Mouse (Mus musculus) T-cell, adult 2 months (primary cell): ENCODE measurements around the gene 2810004N23Rik.

ENCODE experiments used
- DNase-seq: peaks from one replicate; pipeline ENCODE4 v3.0.0; 2022; ENCODE audit warnings: low spot score

The 2810004N23Rik gene

GRCm38 (mm10) chr8:124820125-124820524 lies 42.8 kb downstream of the 2810004N23Rik start:
- no peak for DNase-seq

- DNase-seq: no peak
Measured at GRCm38 (mm10) chr8:124819612-124820115, 43.3 kb downstream of the 2810004N23Rik start.

- no peak for DNase-seq
Measured at GRCm38 (mm10) chr8:124817361-124817760, 45.6 kb downstream of the 2810004N23Rik start.

GRCm38 (mm10) chr8:124816866-124817265 lies 46.1 kb downstream of the 2810004N23Rik start:
- no peak for DNase-seq

GRCm38 (mm10) chr8:124815870-124816269 lies 47.0 kb downstream of the 2810004N23Rik start:
- DNase-seq: no peak

- DNase-seq: no peak
Measured at GRCm38 (mm10) chr8:124813326-124813725, 49.6 kb downstream of the 2810004N23Rik start.

- DNase-seq: no peak
Measured at GRCm38 (mm10) chr8:124810689-124811394, 52.1 kb downstream of the 2810004N23Rik start.

GRCm38 (mm10) chr8:124810056-124810610 lies 52.8 kb downstream of the 2810004N23Rik start:
- no peak for DNase-seq

GRCm38 (mm10) chr8:124809419-124809818 lies 53.5 kb downstream of the 2810004N23Rik start:
- no peak for DNase-seq

GRCm38 (mm10) chr8:124805990-124806389 lies 56.9 kb downstream of the 2810004N23Rik start:
- no peak for DNase-seq

GRCm38 (mm10) chr8:124803824-124804702 lies 58.9 kb downstream of the 2810004N23Rik start:
- DNase-seq: no peak

GRCm38 (mm10) chr8:124800542-124800941 lies 62.4 kb downstream of the 2810004N23Rik start:
- DNase-seq: no peak

- no peak for DNase-seq
Measured at GRCm38 (mm10) chr8:124795781-124796488, 67.0 kb downstream of the 2810004N23Rik start.

GRCm38 (mm10) chr8:124794486-124794780 lies 68.5 kb downstream of the 2810004N23Rik start:
- no peak for DNase-seq

- DNase-seq: no peak
Measured at GRCm38 (mm10) chr8:124793661-124794485, 69.0 kb downstream of the 2810004N23Rik start.

- peak; percentile 40 for DNase-seq
Measured at GRCm38 (mm10) chr8:124793172-124793651, 69.7 kb downstream of the 2810004N23Rik start.

- DNase-seq: no peak
Measured at GRCm38 (mm10) chr8:124792708-124793107, 70.2 kb downstream of the 2810004N23Rik start, which contains the start of gene Trim67. TSS of gene Trim67 (plus strand) at chr8:124793092.

GRCm38 (mm10) chr8:124792186-124792585 lies 70.7 kb downstream of the 2810004N23Rik start:
- DNase-seq: no peak

- no peak for DNase-seq
Measured at GRCm38 (mm10) chr8:124791751-124792150, 71.2 kb downstream of the 2810004N23Rik start.

- DNase-seq: no peak
Measured at GRCm38 (mm10) chr8:124790676-124791075, 72.2 kb downstream of the 2810004N23Rik start.
